Mouse (Mus musculus): Measurements from ENCODE around the gene Rnf217. TPM values are rescaled to one million over a fixed set of nuclear protein-coding genes. Genes with fewer than 3 reads are reported as not detected.

Gene Rnf217
- total and polyA plus RNA-seq, 2 experiments: 3.5 to 8.0 TPM

DNA sequence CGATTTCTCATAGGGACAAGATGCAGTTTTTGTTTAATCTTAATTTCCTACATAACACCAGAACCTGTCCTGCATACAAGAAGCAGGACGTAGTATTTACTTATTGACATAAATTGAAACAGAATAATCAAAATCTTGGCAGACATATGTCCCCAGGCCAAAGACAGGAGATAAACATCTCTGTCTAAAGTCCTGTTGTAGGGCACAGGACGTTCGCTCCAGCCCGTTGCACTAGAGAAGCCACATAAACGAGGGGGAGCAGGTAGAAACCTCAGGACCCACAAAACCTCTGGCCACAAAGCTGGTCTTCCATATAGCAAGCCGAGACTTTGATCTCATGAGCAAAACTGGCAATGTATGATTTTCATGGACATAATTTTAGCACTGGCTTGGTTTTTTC, 57.1 kb downstream of the Rnf217 start:
- WGBS: 24% methylated on average over 7 of the region's 7 CpGs
- DNase-seq (ENCODE audit: extremely low read depth, low read depth, low spot score): peak; percentile 90
- TF ChIP-seq CTCF (IDR thresholded peaks at IDR 0.05; ENCODE audit: low read depth, low read length) (no peak), POLR2A (IDR thresholded peaks at IDR 0.05; ENCODE audit: extremely low read depth, insufficient read depth, low read length) (no peak)

DNA sequence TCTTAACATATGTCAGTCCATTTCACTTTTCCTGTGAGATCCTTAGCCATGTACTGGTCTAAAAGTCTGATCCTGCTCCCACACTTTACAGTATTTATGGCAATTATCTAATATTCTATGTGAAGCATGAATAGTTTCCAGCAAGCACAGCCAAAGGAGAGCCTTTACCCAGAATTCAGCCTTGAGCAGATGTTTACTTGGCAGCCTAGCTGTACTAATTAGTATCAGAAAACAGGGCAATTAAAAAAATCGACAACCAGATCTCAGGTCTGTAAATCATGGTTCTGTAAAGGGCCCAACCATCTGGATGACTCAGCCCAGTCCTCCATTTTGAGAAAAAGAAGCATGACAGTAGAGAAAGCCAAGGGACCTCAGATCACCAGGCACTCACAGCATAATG, 57.6 kb downstream of the Rnf217 start:
- TF ChIP-seq POLR2A (IDR thresholded peaks at IDR 0.05; ENCODE audit: extremely low read depth, insufficient read depth, low read length): no peak
- TF ChIP-seq CTCF (IDR thresholded peaks at IDR 0.05; ENCODE audit: low read depth, low read length): no peak
- Histone ChIP-seq H3K36me3 (ENCODE audit: control insufficient read depth, insufficient read depth, low read length) (no peaks in the 10 kb centered on the region), H3K27me3 (ENCODE audit: control insufficient read depth, insufficient read depth, low read length) (no peaks in the 10 kb centered on the region), H3K27ac (replicated peaks; ENCODE audit: insufficient read depth, low read depth, low read length) (peak overlapping the region; percentile 91), H3K4me1 (ENCODE audit: control insufficient read depth, insufficient read depth, low read length) (peaks cover 3% of the 10 kb centered on the region; the same call in 1 of the 2 replicates), H3K79me2 (ENCODE audit: control insufficient read depth, insufficient read depth, low read length) (peaks cover 20% of the 10 kb centered on the region; the same call in 1 of the 2 replicates), H3K9ac (ENCODE audit: low read depth, low read length) (peak overlapping the region; percentile 53), H3K4me3 (ENCODE audit: insufficient read depth, low read depth, low read length) (peak overlapping the region; percentile 33; the same call in 1 of the 2 replicates)
- 28% methylated on average over 1 of the region's 1 CpGs for WGBS
- DNase-seq (ENCODE audit: extremely low read depth, low read depth, low spot score): no peak

More for the DNA sequence above, 57.1 kb downstream of the Rnf217 start:
- Histone ChIP-seq H3K9ac (ENCODE audit: low read depth, low read length) (peak overlapping the region; percentile 53; the same call in 1 of the 2 replicates), H3K79me2 (ENCODE audit: control insufficient read depth, insufficient read depth, low read length) (peaks cover 16% of the 10 kb centered on the region; the same call in 1 of the 2 replicates), H3K4me3 (ENCODE audit: insufficient read depth, low read depth, low read length) (peak overlapping the region; percentile 33; the same call in 1 of the 2 replicates), H3K27me3 (ENCODE audit: control insufficient read depth, insufficient read depth, low read length) (no peaks in the 10 kb centered on the region), H3K4me1 (ENCODE audit: control insufficient read depth, insufficient read depth, low read length) (peaks cover 3% of the 10 kb centered on the region; the same call in 1 of the 2 replicates), H3K27ac (replicated peaks; ENCODE audit: insufficient read depth, low read depth, low read length) (peak overlapping the region; percentile 91), H3K36me3 (ENCODE audit: control insufficient read depth, insufficient read depth, low read length) (no peaks in the 10 kb centered on the region)

- Histone ChIP-seq H3K4me3 (ENCODE audit: insufficient read depth, low read depth, low read length) (no peak overlapping the region), H3K4me1 (ENCODE audit: control insufficient read depth, insufficient read depth, low read length) (peaks cover 3% of the 10 kb centered on the region; the same call in 1 of the 2 replicates), H3K9ac (ENCODE audit: low read depth, low read length) (no peak overlapping the region), H3K27ac (replicated peaks; ENCODE audit: insufficient read depth, low read depth, low read length) (no peak overlapping the region), H3K27me3 (ENCODE audit: control insufficient read depth, insufficient read depth, low read length) (no peaks in the 10 kb centered on the region), H3K79me2 (ENCODE audit: control insufficient read depth, insufficient read depth, low read length) (peaks cover 34% of the 10 kb centered on the region; the same call in 1 of the 2 replicates), H3K36me3 (ENCODE audit: control insufficient read depth, insufficient read depth, low read length) (no peaks in the 10 kb centered on the region)
- TF ChIP-seq CTCF (IDR thresholded peaks at IDR 0.05; ENCODE audit: low read depth, low read length) (no peak), POLR2A (IDR thresholded peaks at IDR 0.05; ENCODE audit: extremely low read depth, insufficient read depth, low read length) (no peak)
- WGBS: 45% methylated on average over 2 of the region's 2 CpGs
- DNase-seq (ENCODE audit: extremely low read depth, low read depth, low spot score): no peak
These were observed 61.8 kb downstream of the Rnf217 start for GRCm38 (mm10) chr10:31547156-31547555.

DNA sequence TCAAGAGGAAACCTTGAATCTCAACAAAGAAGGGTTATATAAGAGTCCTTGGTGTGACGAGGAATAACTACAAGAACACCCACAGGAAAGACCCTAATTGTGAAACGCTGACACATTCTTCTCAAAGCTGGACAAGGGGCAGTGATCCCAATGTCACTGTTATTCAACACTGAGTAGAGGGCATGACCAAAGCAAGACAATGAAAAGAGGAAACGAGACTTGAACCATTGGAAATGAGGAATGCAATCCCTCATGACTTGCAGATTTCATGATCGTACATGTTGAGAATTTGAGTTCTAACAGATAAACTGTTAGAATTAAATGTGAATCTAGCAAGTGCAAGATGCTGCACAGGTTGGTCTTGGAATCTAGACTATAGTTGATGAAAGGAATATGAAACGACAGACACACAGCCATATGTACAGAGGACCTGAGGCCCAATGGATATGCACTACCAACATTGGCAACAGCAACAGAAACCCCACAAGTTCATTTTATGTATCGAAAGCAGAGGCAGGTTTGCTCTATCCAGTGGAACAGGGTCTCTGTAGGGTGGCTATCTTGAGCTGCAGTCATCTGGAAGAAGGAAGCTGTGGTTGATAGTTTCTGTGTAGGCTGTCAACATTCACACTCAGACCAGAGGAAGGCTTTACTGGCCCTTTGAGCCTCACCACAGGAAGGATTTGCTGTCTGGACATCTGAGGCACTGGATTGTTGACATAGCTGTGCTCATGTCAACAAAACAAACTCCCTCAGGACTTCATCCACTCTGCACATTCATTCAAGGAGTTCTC, 64.6 kb downstream of the Rnf217 start:
- TF ChIP-seq CTCF (IDR thresholded peaks at IDR 0.05; ENCODE audit: low read depth, low read length) (no peak), POLR2A (IDR thresholded peaks at IDR 0.05; ENCODE audit: extremely low read depth, insufficient read depth, low read length) (no peak)
- Histone ChIP-seq H3K4me1 (ENCODE audit: control insufficient read depth, insufficient read depth, low read length) (peaks cover 2% of the 10 kb centered on the region; the same call in 1 of the 2 replicates), H3K27ac (replicated peaks; ENCODE audit: insufficient read depth, low read depth, low read length) (no peak overlapping the region), H3K36me3 (ENCODE audit: control insufficient read depth, insufficient read depth, low read length) (no peaks in the 10 kb centered on the region), H3K27me3 (ENCODE audit: control insufficient read depth, insufficient read depth, low read length) (no peaks in the 10 kb centered on the region), H3K79me2 (ENCODE audit: control insufficient read depth, insufficient read depth, low read length) (peaks cover 27% of the 10 kb centered on the region; the same call in 1 of the 2 replicates), H3K9ac (ENCODE audit: low read depth, low read length) (no peak overlapping the region), H3K4me3 (ENCODE audit: insufficient read depth, low read depth, low read length) (no peak overlapping the region)
- no peak for DNase-seq (ENCODE audit: extremely low read depth, low read depth, low spot score)
- 90% methylated on average over 6 of the region's 6 CpGs for WGBS

GRCm38 (mm10) chr10:31540518-31540917, 68.5 kb downstream of the Rnf217 start:
- WGBS: 96% methylated on average over 4 of the region's 4 CpGs
- peaks cover 2% of the 10 kb centered on the region; the same call in 1 of the 2 replicates for H3K4me1 ChIP-seq (ENCODE audit: control insufficient read depth, insufficient read depth, low read length)
- no peak overlapping the region for H3K4me3 ChIP-seq (ENCODE audit: insufficient read depth, low read depth, low read length)
- H3K9ac ChIP-seq (ENCODE audit: low read depth, low read length): no peak overlapping the region
- H3K27me3 ChIP-seq (ENCODE audit: control insufficient read depth, insufficient read depth, low read length): no peaks in the 10 kb centered on the region
- H3K36me3 ChIP-seq (ENCODE audit: control insufficient read depth, insufficient read depth, low read length): no peaks in the 10 kb centered on the region
- peaks cover 20% of the 10 kb centered on the region; the same call in 1 of the 2 replicates for H3K79me2 ChIP-seq (ENCODE audit: control insufficient read depth, insufficient read depth, low read length)
- DNase-seq (ENCODE audit: extremely low read depth, low read depth, low spot score): no peak
- H3K27ac ChIP-seq (replicated peaks; ENCODE audit: insufficient read depth, low read depth, low read length): no peak overlapping the region
- no peak for TF ChIP-seq CTCF (IDR thresholded peaks at IDR 0.05; ENCODE audit: low read depth, low read length)
- TF ChIP-seq POLR2A (IDR thresholded peaks at IDR 0.05; ENCODE audit: extremely low read depth, insufficient read depth, low read length): no peak
